Mouse (Mus musculus): ENCODE measurements at regions not wholly inside any gene's neighbourhood (a gene's known extent, or its start where the extent isn't known, plus 50 kb on each side); places are given as distances from the start of the nearest gene placed in this dataset.

GRCm38 (mm10) chr1:122141362-122141761, 573.6 kb upstream of the Ddx18 start:
- TF ChIP-seq ZNF384 (IDR thresholded peaks at IDR 0.05; ENCODE audit: low read depth, low read length) (no peak), ZC3H11A (IDR thresholded peaks at IDR 0.05; ENCODE audit: borderline replicate concordance, low read depth, low read length) (no peak)

All from ES-E14 (cell line).